Mouse (Mus musculus): ENCODE data around the gene Synpr.

GRCm38 (mm10) chr14:13294200-13294599 is 9.6 kb downstream of the Synpr start:
- TF ChIP-seq CTCF (IDR thresholded peaks at IDR 0.05; ENCODE audit: low read depth, low read length) = no peak
- no peak for TF ChIP-seq POLR2A (IDR thresholded peaks at IDR 0.05; ENCODE audit: insufficient read depth, low read length)
- TF ChIP-seq EP300 (IDR thresholded peaks at IDR 0.05; ENCODE audit: insufficient read depth, low read depth, low read length) = no peak
